In the genomic region with DNA sequence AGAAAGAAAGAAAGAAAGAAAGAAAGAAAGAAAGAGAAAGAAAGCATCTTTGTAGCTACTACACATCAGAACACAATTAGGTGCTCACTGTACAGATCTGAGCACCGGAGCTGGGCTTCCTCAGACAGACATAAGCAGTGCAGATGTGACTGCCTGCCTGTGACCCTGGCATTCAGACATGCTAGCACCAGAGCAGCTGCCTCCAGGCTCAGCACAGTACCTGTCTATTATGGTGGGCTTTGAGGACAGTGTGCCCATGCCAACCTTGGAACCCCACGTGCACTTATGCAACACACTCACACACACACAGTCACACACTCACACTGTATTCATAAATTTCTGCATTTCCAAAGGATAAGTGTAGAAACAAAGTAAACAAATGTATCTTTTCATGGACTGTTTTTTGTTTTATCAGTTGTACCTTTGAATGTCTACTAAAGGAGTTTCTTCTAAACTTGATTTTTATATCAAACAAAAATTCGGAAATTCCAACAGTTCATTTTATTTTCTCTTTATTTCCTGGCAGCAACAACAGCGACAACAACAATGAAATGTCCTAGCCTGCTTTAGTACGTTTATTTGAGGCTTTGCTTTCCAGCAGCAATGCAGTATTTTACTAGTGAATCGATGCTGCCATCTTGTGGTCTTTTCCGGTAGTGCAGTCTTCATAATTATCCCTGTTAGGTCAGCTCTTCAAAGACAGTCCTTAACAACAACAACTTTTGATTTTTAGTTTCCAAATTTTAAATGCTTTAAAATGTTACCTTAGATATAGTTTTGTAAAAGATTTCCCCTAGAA, we compare ENCODE assay signal across 9 mouse cellular contexts. TPM values are rescaled to one million over a fixed set of nuclear protein-coding genes. Genes with fewer than 3 reads are reported as not detected.
A peak's percentile ranks its signal among the peaks of the same experiment; 100 is the strongest.
DNase-seq lines count a peak whose midpoint lies in the region; ATAC-seq lines count a peak whose summit lies in the region.
"Had no signal": no experiment of that assay in that cellular context is flagged by ENCODE, and none has a peak within 500 bp of the region (broad histone marks: within the 10 kb centered on the region; RNA-seq: fewer than 3 reads in every experiment).

No protein-coding gene starts in this region.

- H3K4me1 ChIP-seq in intestine, embryonic 15.5 days (replicated peaks): no peaks in the 10 kb centered on the region

- H3K36me3 ChIP-seq in intestine, embryonic 15.5 days: no peaks in the 10 kb centered on the region; the same call in 1 of the 2 replicates

- H3K9me3 ChIP-seq in intestine, embryonic 15.5 days: no peaks in the 10 kb centered on the region

- no peak overlapping the region for H3K9ac ChIP-seq in intestine, embryonic 15.5 days

- no peak overlapping the region for H3K27ac ChIP-seq in intestine, embryonic 15.5 days

- DNase-seq in ovary, postnatal 14 days (ENCODE audit: low spot score): peak; percentile 77
- DNase-seq in ovary, adult 18-20 months (ENCODE audit: low spot score): no peak
- DNase-seq in cerebellum, postnatal 14 days: peak; percentile 85 to 89
- DNase-seq in frontal cortex, postnatal 36 days (ENCODE audit: low spot score in 2 of 2): peak; percentile 73 to 87
- peak; percentile 46 to 48 for DNase-seq in left cerebral cortex, adult 8-10 months (ENCODE audit: low spot score in 2 of 2)
- DNase-seq in mesoderm, embryonic 11.5 days (ENCODE audit: low read depth, low spot score): peak; percentile 71
- DNase-seq in skeletal muscle tissue, adult 2 months (ENCODE audit: low read depth, low spot score): peak; percentile 56

- no peak overlapping the region for H3K4me2 ChIP-seq in intestine, embryonic 15.5 days (replicated peaks)

- H3K4me3 ChIP-seq in intestine, embryonic 15.5 days (replicated peaks): no peak overlapping the region
- H3K4me3 ChIP-seq: myocyte had no signal

- H3K27me3 ChIP-seq in intestine, embryonic 15.5 days (replicated peaks): no peaks in the 10 kb centered on the region

- peak; percentile 70; the same call in 1 of the 2 replicates for ATAC-seq in intestine, embryonic 15.5 days

- WGBS in intestine, embryonic 15.5 days: 9% methylated on average over 7 of the region's 7 CpGs

RNA-seq across cellular contexts. Expression of gene Tdrd3, which starts 35.4 kb away (rescaled TPM):
- polyA plus RNA-seq in intestine, embryonic 15.5 days (2015; fragmentation: Nextera tagmentation; extraction: Ambion mirVana): 19.4 and 22.3 TPM in 2 replicates
- 10 to 100 TPM; 29.6 to 36.2 (median 32.3) TPM for total RNA-seq in left cerebral cortex, adult 8-10 months (2022)
